Mouse (Mus musculus): ENCODE data around the gene Timmdc1. TPM values are rescaled to one million over a fixed set of nuclear protein-coding genes. Genes with fewer than 3 reads are reported as not detected.
A peak's percentile ranks its signal among the peaks of the same experiment; 100 is the strongest.

The Timmdc1 gene
- total RNA-seq, 1 experiment from 2014 or later = 11.9 TPM

DNA sequence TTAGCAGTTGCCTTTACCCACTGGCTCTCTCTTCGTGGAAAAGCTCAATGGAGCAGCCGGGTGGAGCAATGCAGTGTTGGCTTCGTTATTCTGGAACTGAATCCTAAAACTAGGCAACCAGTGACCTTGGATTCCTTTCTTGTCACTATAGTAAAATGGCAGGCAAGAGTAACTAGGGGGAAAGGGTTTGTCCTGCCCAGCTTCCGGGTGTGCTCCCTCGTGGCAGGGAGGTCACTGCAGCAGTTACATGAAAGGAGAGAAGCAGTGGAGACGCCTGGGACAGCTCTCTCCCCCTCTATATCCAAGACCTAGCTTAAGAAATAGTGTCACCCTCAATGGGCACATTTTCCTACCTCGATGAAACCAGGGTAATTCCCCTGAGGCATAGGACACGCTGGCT lies 53.0 kb downstream of the Timmdc1 start:
- ATAC-seq (replicated peaks; ENCODE audit: insufficient number of reproducible peaks, low FRiP score, low TSS enrichment, poor library complexity, severe bottlenecking) = no peak

DNA sequence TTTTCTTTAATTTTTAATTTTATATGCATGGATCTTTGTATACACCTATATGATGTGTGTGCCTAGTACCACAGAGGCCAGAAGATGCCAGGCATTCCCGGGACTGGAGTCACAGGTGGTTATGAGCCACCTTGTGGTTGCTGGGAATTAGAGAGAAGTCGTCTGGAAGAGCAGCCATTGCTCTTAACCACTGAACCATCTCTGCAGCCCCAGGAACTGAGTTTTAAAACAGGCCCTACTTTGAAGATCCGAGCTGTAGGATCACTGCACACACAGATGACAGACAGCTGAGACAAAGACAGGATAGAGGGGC lies 53.8 kb downstream of the Timmdc1 start:
- ATAC-seq (replicated peaks; ENCODE audit: insufficient number of reproducible peaks, low FRiP score, low TSS enrichment, poor library complexity, severe bottlenecking) = no peak

DNA sequence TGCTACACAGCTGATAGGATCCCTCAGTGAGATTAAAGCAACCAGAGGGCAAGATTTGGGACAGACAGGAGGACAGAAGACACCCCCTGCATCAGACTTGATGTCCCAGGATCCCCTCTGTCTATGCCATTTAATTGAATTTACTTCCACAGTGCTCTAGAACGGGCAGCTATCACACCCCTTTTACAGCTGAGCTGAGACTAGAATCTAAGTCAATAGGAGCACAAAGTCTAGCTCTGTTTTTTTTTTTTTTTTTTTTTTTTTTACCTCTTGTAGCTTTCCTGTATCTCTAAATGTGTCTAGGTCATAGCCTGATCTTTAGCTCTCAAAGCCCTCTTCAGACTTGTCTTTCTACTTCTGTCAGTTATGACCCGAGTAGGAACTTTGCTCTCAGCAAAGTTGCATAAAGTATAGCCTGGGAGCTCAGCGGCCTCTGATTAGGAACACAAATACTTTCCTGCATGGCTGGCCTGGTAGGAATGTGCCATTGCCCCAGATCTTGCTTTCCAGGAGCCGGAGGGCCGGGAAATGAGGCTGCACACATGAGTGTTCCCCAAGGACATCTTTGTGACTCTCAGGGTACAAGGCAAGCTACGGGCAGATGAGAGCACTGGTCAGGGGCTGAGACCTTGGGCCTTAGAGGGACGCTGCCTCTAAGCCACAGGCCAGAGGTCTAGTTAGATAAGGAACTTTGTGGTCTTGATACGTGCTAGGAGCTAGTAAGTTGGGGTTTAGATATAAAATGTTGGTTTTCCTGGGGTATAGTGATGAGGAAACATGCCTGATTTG lies 54.4 kb downstream of the Timmdc1 start:
- no peak for ATAC-seq (replicated peaks; ENCODE audit: insufficient number of reproducible peaks, low FRiP score, low TSS enrichment, poor library complexity, severe bottlenecking)

DNA sequence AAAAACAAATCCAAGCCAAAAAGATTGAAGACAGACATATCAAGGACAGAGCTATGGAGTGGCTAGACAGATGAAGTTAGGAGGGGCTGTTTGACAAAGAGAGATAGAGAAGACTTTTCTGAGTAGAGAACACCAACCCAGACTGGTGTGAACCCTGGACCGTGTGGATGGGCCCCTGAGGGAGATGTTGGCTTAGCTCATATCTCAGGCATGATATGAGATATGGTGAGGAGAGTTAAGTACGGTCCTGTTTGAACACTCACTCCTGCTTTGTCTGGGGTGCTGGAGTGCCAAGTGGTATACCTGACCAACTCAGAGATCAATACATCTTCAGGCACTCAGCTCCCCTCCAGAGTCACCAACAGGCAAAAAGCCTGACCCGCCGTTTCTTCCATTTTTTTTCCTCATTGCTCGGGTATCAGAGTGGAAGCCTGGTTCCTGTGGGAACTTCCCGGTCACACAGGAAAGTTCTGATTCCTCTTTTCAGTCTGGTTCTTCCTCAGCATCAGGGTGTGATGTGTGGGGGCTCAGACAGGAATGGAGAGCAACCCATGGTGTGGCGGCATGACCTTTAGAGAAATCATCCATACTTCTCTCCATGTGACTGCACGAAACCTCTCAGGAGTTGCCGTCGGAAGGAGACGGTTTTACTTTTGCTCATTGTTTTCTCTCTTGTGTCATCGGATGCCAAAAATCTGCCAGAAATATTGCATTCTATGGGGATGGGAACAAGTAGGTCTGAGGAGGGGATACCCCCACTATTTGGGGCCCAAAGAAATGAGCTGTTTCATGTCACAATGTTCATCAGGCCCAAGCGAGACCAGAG lies 55.2 kb downstream of the Timmdc1 start:
- ATAC-seq (replicated peaks; ENCODE audit: insufficient number of reproducible peaks, low FRiP score, low TSS enrichment, poor library complexity, severe bottlenecking) = no peak

DNA sequence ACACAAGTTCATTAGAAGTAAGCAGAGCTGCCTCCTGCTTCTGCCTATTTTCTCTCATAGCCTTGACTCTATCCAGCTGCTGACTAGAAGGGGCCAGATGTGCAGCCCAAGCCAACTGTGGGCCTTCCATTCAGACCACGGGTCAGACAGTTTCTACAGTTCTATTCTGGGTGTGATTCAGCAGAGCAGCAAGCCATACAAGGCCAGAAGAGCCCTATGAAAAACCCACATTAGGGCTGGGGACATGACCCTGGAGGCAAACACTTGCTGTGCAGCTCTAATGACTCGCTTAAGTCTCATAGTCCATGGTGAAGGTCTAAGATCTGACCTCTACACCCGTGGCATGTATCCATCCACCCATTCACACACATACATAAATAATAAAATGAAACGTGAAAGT lies 56.4 kb downstream of the Timmdc1 start:
- no peak for ATAC-seq (replicated peaks; ENCODE audit: insufficient number of reproducible peaks, low FRiP score, low TSS enrichment, poor library complexity, severe bottlenecking)

DNA sequence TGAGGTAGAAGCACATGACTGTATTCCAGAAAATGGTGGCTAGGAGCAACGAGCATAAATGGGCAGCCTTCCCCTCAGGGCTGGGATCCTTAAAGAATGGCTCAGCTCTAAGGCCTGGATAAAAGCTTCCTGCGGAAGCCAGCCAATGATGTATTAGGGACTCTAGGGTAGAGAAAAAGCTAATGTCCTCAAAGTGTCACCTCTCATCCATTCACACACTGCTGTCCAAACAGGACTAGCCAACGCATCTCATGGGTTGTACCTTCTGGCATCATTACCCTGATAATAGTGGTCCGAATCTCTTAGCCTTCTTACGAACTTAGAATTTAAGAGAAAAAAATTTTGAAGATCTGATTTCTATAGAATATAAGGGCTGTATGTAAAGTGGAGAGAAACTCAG lies 59.2 kb downstream of the Timmdc1 start:
- ATAC-seq (replicated peaks; ENCODE audit: insufficient number of reproducible peaks, low FRiP score, low TSS enrichment, poor library complexity, severe bottlenecking) = no peak

DNA sequence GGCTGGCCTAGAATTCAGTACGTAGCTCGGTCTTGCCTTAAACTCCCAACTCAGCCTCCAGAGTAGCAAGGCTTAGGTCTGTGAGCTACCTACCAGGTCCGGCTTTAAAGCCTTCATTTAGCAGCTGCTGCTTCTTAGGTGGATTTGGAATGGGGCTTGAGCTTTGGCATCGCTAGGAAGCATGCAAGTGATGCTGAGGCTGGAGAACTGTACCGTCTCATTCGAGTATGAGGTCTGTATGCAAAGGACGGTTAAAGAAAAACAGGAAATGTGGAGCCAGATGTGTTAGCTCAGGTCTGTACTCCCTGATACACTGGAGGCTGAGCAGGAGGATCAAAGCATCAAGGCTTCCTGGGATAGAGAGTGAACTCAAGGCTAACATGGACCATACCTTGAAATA lies 60.3 kb downstream of the Timmdc1 start:
- ATAC-seq (replicated peaks; ENCODE audit: insufficient number of reproducible peaks, low FRiP score, low TSS enrichment, poor library complexity, severe bottlenecking) = no peak

DNA sequence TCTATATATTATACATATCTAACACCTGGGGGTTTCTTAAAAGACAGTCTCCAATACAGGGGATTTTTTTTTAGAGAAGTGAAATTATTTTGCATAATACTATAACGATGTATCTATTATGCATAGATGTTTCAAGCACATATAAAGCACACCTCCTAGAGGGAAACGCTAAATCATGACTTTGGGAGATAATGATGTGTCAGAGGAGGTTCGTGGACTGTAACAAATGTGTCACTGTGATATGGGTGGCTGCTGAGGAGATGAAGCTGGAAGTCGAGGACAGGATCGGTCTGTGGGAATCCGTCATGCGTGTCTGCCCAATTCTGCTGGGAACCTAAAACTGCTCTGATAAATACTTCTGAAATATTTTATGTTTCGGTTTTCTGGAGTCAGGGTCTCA lies 60.7 kb downstream of the Timmdc1 start:
- ATAC-seq (replicated peaks; ENCODE audit: insufficient number of reproducible peaks, low FRiP score, low TSS enrichment, poor library complexity, severe bottlenecking) = no peak

DNA sequence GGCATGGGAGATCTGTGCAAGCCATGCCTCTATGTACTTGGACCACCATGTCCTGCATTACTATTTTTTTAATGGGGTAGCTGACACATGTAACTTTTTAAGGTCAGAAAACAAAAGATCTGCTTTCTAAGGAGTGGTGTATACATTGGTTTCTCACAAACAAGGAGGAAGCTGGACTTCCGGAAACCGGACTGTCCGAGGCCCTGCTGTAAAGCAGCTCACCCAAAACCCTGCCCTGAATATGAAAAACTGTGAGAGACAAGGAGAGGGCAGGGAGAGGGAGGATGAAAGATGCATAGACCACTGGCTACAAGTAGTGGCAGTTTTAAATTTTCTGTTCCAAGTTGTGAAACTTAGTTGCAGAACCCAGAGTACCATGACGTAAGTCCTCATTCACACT lies 62.5 kb downstream of the Timmdc1 start:
- no peak for ATAC-seq (replicated peaks; ENCODE audit: insufficient number of reproducible peaks, low FRiP score, low TSS enrichment, poor library complexity, severe bottlenecking)

DNA sequence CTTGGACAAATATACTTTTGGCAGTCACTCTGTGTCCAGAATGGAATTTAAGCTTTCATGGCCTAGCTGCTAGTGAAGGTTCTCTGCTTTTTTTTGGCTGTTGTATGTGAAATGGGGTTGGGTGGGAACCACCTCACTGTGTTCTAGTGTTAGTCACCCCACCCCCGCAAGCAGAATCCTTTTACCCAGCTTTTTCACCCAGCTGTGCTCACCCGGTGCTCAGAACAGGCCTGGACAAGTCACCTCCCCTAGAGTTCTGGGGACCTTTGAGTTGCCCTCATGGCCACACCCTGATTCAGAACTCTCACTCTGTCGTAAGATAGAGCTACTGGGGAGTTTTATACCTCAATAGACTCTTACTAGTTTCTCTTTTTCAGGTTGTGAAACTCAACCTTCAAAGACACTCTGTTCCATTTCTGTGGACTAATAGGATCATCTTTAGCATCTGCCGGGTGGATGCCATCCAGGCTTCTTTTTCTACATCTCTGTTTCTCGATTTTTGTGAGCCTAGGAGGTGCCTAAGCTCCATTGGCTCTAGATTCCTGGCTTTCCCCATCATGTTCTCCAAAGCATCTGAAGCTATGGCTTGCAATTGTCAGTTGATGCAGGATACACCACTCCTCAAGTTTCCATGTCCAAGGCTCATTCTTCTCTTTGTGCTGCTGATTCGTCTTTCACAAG lies 63.7 kb downstream of the Timmdc1 start:
- ATAC-seq (replicated peaks; ENCODE audit: insufficient number of reproducible peaks, low FRiP score, low TSS enrichment, poor library complexity, severe bottlenecking) = peak; percentile 65

DNA sequence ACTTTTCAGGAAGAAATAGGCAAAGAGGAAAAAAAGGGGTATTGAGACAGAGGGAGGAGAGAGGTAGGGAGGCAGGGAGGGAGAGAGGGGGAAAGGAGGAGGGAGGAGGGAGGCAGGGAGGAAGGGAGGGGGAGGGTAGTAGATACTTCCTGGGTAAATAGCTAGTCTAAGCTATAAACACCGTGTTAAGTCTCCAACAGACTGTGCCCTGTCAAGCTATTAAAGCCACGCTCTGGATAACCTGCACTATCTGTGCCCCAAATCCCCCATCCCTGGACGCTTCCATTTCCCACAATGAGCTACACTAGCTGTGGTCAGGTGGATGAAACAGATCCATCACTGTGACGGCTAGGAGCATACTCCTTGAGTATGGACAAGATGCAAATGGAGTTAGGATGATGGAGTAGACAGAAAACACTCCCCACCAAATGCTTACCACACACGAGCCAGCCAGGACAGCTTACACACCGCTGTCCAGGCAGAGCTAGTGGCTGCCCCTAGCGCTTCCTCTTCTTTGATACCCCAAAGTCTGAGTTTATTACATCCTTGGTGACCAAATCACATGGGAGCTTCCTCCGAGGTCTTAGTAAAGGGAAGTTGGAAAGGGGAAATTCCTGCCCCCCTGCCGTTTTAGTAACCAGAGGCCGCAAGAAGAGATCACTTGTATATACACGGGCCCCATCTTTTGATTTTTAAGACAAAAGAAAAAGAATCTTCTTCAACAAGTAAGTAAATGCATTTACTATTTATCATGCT lies 65.5 kb downstream of the Timmdc1 start:
- ATAC-seq (replicated peaks; ENCODE audit: insufficient number of reproducible peaks, low FRiP score, low TSS enrichment, poor library complexity, severe bottlenecking) = peak; percentile 83

DNA sequence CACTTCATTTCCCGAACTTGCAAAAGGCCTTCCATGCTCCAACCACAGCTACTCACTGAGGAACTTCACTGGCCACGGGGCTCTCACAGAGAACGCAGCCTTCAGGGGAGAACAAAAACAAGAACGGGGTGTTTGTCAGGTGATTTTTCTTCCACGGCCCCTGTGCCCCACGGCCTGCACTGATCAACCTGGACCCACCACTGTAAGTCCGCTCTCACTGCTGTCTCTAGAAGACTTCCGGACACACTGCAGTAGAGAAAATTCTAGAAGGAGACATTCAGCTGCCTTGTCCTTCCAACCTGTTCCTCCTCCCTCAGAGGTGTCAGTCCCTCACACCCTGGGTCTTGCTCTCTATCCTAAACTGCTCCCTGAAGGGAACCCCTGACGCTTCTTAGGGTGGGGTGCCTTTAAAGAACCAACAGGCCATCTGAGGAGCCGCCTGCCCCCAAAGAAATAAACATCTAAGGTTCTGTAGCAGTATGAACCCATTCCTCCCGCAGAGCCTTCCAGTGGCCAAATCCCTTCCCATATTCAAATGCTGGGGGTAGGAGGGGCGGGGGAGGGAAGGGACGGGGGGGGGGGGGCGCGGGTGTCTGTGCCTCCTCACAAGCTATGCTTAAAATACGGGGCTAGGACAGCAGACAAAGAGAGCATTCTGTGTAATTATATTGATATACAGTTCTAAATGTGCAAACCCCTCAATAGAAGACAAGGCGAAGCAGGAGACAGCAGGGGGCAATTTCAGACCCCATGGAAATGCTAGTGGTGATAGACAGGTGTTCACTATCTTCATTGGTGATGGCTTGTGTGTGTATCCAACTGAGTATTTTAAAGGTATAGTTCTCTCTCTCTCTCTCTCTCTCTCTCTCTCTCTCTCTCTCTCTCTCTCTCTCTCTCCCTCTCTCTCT lies 66.7 kb downstream of the Timmdc1 start, which contains the start of gene Cd80:
TSS of gene Cd80 (plus strand) at position 51 of the 908 bp plus-strand sequence.
- ATAC-seq (replicated peaks; ENCODE audit: insufficient number of reproducible peaks, low FRiP score, low TSS enrichment, poor library complexity, severe bottlenecking) = no peak

DNA sequence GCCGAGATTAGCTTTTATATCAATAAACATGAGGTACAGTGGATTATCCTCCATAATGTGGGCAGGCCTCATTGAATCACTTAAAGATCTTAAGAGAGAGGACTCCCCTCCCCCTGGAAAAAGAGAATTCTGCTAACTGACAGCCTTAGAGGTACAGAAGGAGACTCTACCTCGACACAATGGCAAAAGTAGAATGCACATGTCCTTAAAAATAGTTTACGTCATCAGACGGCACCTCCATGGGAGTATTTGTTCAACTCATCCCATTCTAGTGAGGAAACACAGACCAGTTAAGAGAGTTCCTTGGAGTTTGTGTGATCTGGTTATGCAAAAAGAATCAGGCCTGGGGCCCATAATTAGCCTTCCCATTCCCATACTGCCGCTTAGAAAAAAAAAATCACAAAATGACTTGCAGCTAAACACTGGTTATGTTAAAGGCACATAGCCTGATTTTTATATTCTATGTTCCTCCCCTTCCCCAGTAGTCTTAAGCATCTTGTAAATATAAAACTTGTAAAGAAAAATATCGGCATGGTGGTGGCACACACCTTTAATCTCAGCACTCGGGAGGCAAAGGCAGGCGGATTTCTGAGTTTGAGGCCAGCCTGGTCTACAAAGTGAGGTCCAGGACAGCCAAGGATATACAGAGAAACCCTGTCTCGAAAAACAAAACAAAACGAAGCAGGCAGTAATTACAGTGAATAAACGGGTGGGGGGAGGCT lies 67.8 kb downstream of the Timmdc1 start:
- ATAC-seq (replicated peaks; ENCODE audit: insufficient number of reproducible peaks, low FRiP score, low TSS enrichment, poor library complexity, severe bottlenecking) = no peak

DNA sequence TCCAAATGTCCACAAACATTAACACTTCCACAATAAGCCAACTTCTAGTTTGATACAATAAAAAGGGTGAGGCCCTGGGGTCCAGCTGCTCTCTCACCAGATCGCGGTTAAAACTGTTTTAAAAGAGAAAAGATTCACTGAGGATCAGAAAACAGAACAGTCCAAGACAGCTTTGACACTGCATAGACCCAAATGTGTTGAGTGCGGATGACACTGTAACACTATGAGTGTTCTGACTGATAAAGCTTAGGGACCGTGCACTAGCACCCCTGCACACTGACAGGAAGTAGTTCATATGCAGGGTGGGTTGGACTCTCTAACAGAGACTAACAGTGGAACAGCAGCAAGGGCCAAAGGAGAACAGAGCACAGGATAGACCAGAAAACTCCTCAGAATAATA lies 68.5 kb downstream of the Timmdc1 start:
- ATAC-seq (replicated peaks; ENCODE audit: insufficient number of reproducible peaks, low FRiP score, low TSS enrichment, poor library complexity, severe bottlenecking) = no peak

DNA sequence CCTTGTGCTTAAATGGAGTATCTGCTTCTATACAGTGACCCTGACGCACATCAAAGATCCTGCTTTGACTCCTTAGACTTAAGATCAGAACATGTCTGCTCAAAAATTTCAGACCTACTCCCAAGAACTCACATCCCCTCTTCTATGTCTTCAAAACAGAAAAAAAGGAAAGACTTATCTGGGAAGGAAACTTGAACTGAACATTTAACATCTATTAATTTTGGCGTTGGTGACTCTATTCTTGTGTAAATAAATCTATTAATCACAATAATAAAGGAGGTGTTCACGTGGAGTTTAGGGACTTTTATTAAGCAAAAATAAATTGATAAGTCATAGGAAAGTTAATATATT lies 69.3 kb downstream of the Timmdc1 start:
- no peak for ATAC-seq (replicated peaks; ENCODE audit: insufficient number of reproducible peaks, low FRiP score, low TSS enrichment, poor library complexity, severe bottlenecking)

DNA sequence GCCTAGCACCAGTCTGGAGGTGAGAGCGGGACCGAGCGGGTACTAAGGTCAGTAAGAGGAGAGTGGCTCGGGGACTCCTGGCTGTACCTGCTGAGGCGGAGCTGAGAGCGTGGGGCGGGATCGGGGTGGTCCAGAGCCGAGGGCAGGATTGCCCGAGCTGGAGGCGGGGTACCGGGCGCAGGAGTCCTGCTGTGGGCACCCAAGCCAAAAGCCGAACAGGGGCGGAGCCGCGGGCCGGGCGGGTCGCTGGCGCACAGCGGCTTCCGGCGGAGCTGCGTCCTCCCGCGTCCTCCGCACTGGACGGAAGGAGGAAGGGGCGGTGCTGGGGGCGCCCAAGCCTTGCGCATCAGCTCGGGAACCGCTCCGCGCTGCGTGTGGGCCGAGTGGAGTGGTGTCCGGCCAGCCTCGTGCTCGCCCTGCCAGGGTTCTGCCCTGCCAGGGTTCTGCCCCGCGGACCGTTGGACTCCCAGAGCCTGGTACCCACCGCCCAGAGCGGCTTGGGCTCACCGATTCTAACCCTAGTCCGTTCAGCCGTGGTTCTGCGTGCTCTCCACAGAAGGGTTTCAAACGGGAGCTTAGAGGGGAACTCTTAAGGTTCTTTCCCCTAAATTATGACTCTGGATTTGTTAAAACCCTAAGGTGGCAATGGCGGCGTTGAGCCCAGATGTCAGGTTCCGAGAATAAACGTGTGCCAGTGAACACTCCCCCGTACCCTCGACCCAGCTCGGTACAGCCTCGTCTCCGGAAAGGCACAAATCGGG lies 69.8 kb downstream of the Timmdc1 start, which contains the start of gene Adprh:
TSS of gene Adprh (minus strand) at position 262 of the 761 bp plus-strand sequence.
- peak; percentile 67 for ATAC-seq (replicated peaks; ENCODE audit: insufficient number of reproducible peaks, low FRiP score, low TSS enrichment, poor library complexity, severe bottlenecking)

Data from monocyte, adult 5-6 weeks (primary cell).